Mouse (Mus musculus) naive thymus-derived CD4-positive, alpha-beta T cell, adult 5 months (primary cell): ENCODE measurements around the gene Gm13030. TPM values are rescaled to one million over a fixed set of nuclear protein-coding genes. Genes with fewer than 3 reads are reported as not detected.

Experiments used
- polyA plus RNA-seq: library from polyadenylated mRNA; unstranded; fragments of 100-300 nt; shearing (Covaris generic); gene quantifications from one replicate; pipeline ENCODE4 v1.2.1, GENCODE M21; 2017

The Gm13030 gene
- polyA plus RNA-seq = not detected

GRCm38 (mm10) chr4:138873864-138874263 lies at the start of gene Gm13030:
TSS of gene Gm13030 (minus strand) at chr4:138873964.

GRCm38 (mm10) chr4:138913797-138914196 lies 40.0 kb upstream of the Gm13030 start, which contains the start of gene Otud3:
TSS of gene Otud3 (minus strand) at chr4:138913945.

GRCm38 (mm10) chr4:138877731-138878130 lies 4.0 kb upstream of the Gm13030 start, which contains the start of gene Pla2g2e:
TSS of gene Pla2g2e (plus strand) at chr4:138877942.

GRCm38 (mm10) chr4:138863344-138863998 lies 10.3 kb downstream of the Gm13030 start, which contains the start of gene Pla2g5:
TSS of gene Pla2g5 (minus strand) at chr4:138863482.

Other genes with a start within 250 kb of the Gm13030 start
- not detected for gene Vwa5b1, start 238.1 kb downstream of the Gm13030 start, polyA plus RNA-seq
- not detected for gene Pla2g2c, start 149.2 kb downstream of the Gm13030 start, polyA plus RNA-seq
- gene Ubxn10, start 136.8 kb downstream of the Gm13030 start, polyA plus RNA-seq = not detected
- gene Pla2g2f, start 116.3 kb downstream of the Gm13030 start, polyA plus RNA-seq = not detected
- not detected for gene Pla2g2d, start 98.2 kb downstream of the Gm13030 start, polyA plus RNA-seq
- gene Pla2g5, start 10.5 kb downstream of the Gm13030 start, polyA plus RNA-seq = not detected
- not detected for gene Pla2g2e, start 4.0 kb upstream of the Gm13030 start, polyA plus RNA-seq
- 9.4 TPM for gene Otud3, start 40.0 kb upstream of the Gm13030 start, polyA plus RNA-seq
- not detected for gene Rnf186, start 93.1 kb upstream of the Gm13030 start, polyA plus RNA-seq
- 34.6 TPM for gene Tmco4, start 98.9 kb upstream of the Gm13030 start, polyA plus RNA-seq
- gene Htr6, start 201.6 kb upstream of the Gm13030 start, polyA plus RNA-seq = not detected
- not detected for gene Nbl1, start 219.0 kb upstream of the Gm13030 start, polyA plus RNA-seq